Mouse (Mus musculus): ENCODE results near the gene Pxn.

- TF ChIP-seq CTCF (IDR thresholded peaks at IDR 0.05; ENCODE audit: borderline replicate concordance, insufficient read depth, low read length) (no peak), POLR2A (IDR thresholded peaks at IDR 0.05; ENCODE audit: low read depth, low read length) (no peak)
Observed at GRCm38 (mm10) chr5:115503035-115503434, 3.4 kb upstream of the Pxn start.

Measured in embryonic fibroblast, embryonic 13.5 days (primary cell).